Comparison of ENCODE assay signal across 8 mouse cellular contexts in the genomic region with DNA sequence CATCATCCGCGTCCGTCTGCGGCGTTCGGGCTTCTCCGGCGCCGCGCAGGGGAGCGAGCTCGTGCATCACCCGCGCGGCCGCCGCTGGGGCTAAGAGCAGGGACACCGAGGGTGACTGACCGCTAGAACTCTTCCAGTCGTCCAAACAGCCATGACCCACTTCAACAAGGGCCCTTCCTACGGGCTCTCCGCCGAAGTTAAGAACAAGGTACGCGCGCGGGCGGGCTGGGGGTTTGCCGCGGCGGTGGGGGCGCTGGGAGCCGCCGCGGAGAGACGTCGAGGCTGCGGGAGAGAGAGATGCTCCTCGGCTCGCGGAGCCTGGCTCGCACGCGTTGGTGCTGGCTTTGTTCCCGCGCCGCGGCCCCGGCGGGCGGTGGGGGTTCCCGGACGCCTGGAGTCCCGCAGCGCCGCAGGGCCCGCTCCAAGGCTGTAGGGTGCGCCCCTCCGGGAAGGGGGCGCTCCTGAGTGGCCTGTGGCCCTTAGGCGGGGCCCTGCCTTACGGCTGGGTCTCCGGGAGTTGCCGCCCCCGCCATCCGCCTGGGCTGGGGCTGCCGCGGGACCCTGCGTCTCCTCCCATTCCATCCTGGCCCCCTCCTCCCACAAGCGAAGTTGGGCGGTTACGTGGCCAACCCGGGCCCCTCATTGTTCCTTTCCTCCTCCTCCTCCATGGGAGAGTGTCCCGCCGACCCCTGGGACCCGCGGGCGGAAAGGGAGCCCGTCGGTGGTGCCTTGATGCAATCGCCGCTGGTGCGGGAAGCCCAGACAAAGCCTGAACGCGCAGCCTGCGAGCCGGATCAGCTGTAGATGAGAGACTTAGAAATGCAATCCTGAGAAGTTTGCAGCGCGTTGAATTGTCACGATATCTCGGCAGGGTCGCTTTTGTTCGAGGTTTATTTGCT. TPM values are rescaled to one million over a fixed set of nuclear protein-coding genes. Genes with fewer than 3 reads are reported as not detected.
A peak's percentile ranks its signal among the peaks of the same experiment; 100 is the strongest.
DNase-seq lines count a peak whose midpoint lies in the region; ATAC-seq and TF ChIP-seq lines count a peak whose summit lies in the region.

No protein-coding gene starts in this region.

- intact Hi-C loops in left cerebral cortex, adult 2 months (cut with DNase I), result loop anchor here (2.0 to 5.0 kb wide), 4 partner anchors 62 to 255 kb away; partner anchors contain the start of gene Rwdd3

- no peaks in the 10 kb centered on the region for H3K9me3 ChIP-seq in hindbrain, embryonic 15.5 days

- no peaks in the 10 kb centered on the region for H3K36me3 ChIP-seq in hindbrain, embryonic 15.5 days

- under 1% methylated on average over 77 of the region's 93 CpGs for whole genome bisulfite sequencing in hindbrain, embryonic 15.5 days

- H3K9ac ChIP-seq in hindbrain, embryonic 15.5 days, result peak overlapping the region; percentile 96

- peak overlapping the region; percentile 76 for H3K4me2 ChIP-seq in hindbrain, embryonic 15.5 days

- H3K27me3 ChIP-seq in hindbrain, embryonic 15.5 days, result no peaks in the 10 kb centered on the region

- peaks cover 38% of the 10 kb centered on the region for H3K4me1 ChIP-seq in hindbrain, embryonic 15.5 days (replicated peaks)

- peak overlapping the region; percentile 96 for H3K27ac ChIP-seq in hindbrain, embryonic 15.5 days (replicated peaks)
- peak overlapping the region; percentile 93 for H3K27ac ChIP-seq in left cerebral cortex, adult 2 months

- H3K4me3 ChIP-seq in hindbrain, embryonic 15.5 days, result peak overlapping the region; percentile 91
- peak overlapping the region; percentile 72 for H3K4me3 ChIP-seq in left cerebral cortex, adult 2 months

- ATAC-seq in activated CD4-positive, CD25-positive, alpha-beta regulatory T cell, adult 4 months, result peak; percentile 41
- peak; percentile 71 for ATAC-seq in hindbrain, embryonic 15.5 days (ENCODE audit: low FRiP score, low read depth)
- ATAC-seq in megakaryocyte, adult 5-6 weeks (ENCODE audit: poor library complexity, severe bottlenecking), result peak; percentile 56

- peak; percentile 63 for TF ChIP-seq CTCF in left cerebral cortex, adult 2 months (IDR thresholded peaks at IDR 0.05)

- DNase-seq in cerebellum, postnatal 4 days (ENCODE audit: low spot score in 2 of 2), result peak; percentile 48 to 77
- peak; percentile 44 to 57 for DNase-seq in frontal cortex, postnatal 36 days (ENCODE audit: low spot score in 2 of 2)
- peak; percentile 64 to 70 for DNase-seq in left cerebral cortex, adult 2 months (ENCODE audit: extremely low spot score in 1 of 2, low spot score in 2 of 2)
- peak; percentile 73 to 76 for DNase-seq in right cerebral cortex, postnatal 10 days (ENCODE audit: low spot score in 2 of 2)
- peak; percentile 80 for DNase-seq in urinary bladder, postnatal 14 days (ENCODE audit: low spot score)

RNA-seq across cellular contexts. Expression of gene Cnn3, which starts 0.6 kb away (rescaled TPM):
- polyA plus RNA-seq in activated CD4-positive, CD25-positive, alpha-beta regulatory T cell, adult 4 months (2017; shearing (Covaris generic)), result 1 to 10 TPM; 2.5 to 4.1 TPM
- 423 and 447 TPM in 2 replicates for polyA plus RNA-seq in hindbrain, embryonic 15.5 days (2015; fragmentation: Nextera tagmentation; extraction: Ambion mirVana)
- total RNA-seq in left cerebral cortex, adult 2 months (2021), result 10 to 100 TPM; 61.0 to 64.7 TPM
- 14.5 and 19.5 TPM in 2 replicates for total RNA-seq in megakaryocyte, adult 5-6 weeks (2015)
- total RNA-seq in megakaryocyte, adult 5-6 weeks (2017), result 11.3 and 13.3 TPM in 2 replicates

Comparison
In these comparisons a context has a peak if more than half of its experiments do, and no peak if none do; other contexts are left out.
1. Peak in every context shown above with its lines: DNase-seq, ATAC-seq, H3K4me3 ChIP-seq and H3K27ac ChIP-seq.